Comparison of ENCODE assay signal across 15 mouse cellular contexts in the genomic region with DNA sequence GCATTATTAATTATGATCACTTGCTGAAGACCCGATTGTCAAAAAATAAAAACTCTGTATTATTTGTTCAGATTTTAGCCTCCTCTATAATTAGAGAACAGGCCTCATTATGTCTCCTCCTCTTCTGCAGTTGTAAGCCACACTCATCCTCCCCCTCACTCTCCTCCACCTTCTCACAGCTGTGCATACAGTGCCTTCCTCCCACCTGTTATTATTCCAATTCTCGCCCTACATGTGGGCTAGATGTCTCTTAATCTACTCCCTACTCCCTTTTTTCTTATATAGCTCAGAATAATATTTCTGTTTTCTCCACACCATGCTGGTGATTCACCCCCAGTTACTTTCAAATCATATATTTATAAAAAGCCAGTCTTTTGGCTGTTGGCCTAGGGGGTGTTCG.
"Had no signal": no experiment of that assay in that cellular context is flagged by ENCODE, and none has a peak within 500 bp of the region (broad histone marks: within the 10 kb centered on the region; RNA-seq: fewer than 3 reads in every experiment).

No protein-coding gene starts in this region.

- H3K9ac ChIP-seq: intestine, embryonic 15.5 days; kidney, embryonic 15.5 days; limb, embryonic 13.5 days; liver, embryonic 15.5 days; midbrain, embryonic 13.5 days; neural tube, embryonic 15.5 days had no signal

- H3K9me3 ChIP-seq: intestine, embryonic 15.5 days; kidney, embryonic 15.5 days; limb, embryonic 13.5 days; liver, embryonic 15.5 days; midbrain, embryonic 13.5 days; neural tube, embryonic 15.5 days had no signal

- H3K4me1 ChIP-seq: intestine, embryonic 15.5 days; midbrain, embryonic 13.5 days; neural tube, embryonic 15.5 days had no signal

- H3K4me3 ChIP-seq: intestine, embryonic 15.5 days; kidney, embryonic 15.5 days; limb, embryonic 13.5 days; liver, embryonic 15.5 days; midbrain, embryonic 13.5 days; neural tube, embryonic 15.5 days had no signal

- DNase-seq: kidney, adult 2 months; kidney, postnatal 36 days; layer of hippocampus, postnatal 36 days; left cerebral cortex, postnatal 4 days; lung, adult 2 months; lung, postnatal 36 days; right cerebral cortex, postnatal 14 days; thymus, postnatal 4 days had no signal

- H3K4me2 ChIP-seq: intestine, embryonic 15.5 days; kidney, embryonic 15.5 days; limb, embryonic 13.5 days; liver, embryonic 15.5 days; midbrain, embryonic 13.5 days; neural tube, embryonic 15.5 days had no signal

- H3K27ac ChIP-seq: intestine, embryonic 15.5 days; kidney, embryonic 15.5 days; limb, embryonic 13.5 days; liver, embryonic 15.5 days; midbrain, embryonic 13.5 days; neural tube, embryonic 15.5 days had no signal

- ATAC-seq: intestine, embryonic 15.5 days; lung, postnatal 0 days; midbrain, embryonic 13.5 days had no signal

- H3K27me3 ChIP-seq: intestine, embryonic 15.5 days; kidney, embryonic 15.5 days; limb, embryonic 13.5 days; liver, embryonic 15.5 days; midbrain, embryonic 13.5 days; neural tube, embryonic 15.5 days had no signal
